Mouse (Mus musculus): ENCODE measurements around the gene Dusp16. TPM values are rescaled to one million over a fixed set of nuclear protein-coding genes. Genes with fewer than 3 reads are reported as not detected.

The Dusp16 gene
- 14.9 and 15.3 TPM in 2 replicates for polyA plus RNA-seq (2015; fragmentation: Nextera tagmentation; extraction: Ambion mirVana)

- H3K4me3 ChIP-seq (ENCODE audit: low read length), result peak within 1 kb of the TSS; percentile 84
- peak; percentile 89 for ATAC-seq (replicated peaks; ENCODE audit: extremely low read depth, insufficient read depth, low FRiP score)
- H3K27me3 ChIP-seq (ENCODE audit: control insufficient read depth, insufficient read depth, low read length), result no peaks in the 10 kb centered on the region
- H3K4me2 ChIP-seq (ENCODE audit: low read depth, low read length), result peak within 1 kb of the TSS; percentile 78
- no peaks in the 10 kb centered on the region for H3K9me3 ChIP-seq (replicated peaks; ENCODE audit: control insufficient read depth, low read length)
- no peaks in the 10 kb centered on the region for H3K36me3 ChIP-seq (ENCODE audit: control insufficient read depth, insufficient read depth)
- H3K4me1 ChIP-seq (ENCODE audit: control insufficient read depth, insufficient read depth, low read length), result peaks cover 21% of the 10 kb centered on the region
- WGBS, result under 1% methylated on average over 88 of the region's 108 CpGs
- peak within 1 kb of the TSS; percentile 99 for H3K9ac ChIP-seq (ENCODE audit: low read length)
- H3K27ac ChIP-seq (ENCODE audit: low read length), result peak within 1 kb of the TSS; percentile 99
Observed at GRCm38 (mm10) chr6:134792141-134793045, at the start of gene Dusp16. Gene Dusp16, minus strand, starts transcription at chr6:134792625.

DNA sequence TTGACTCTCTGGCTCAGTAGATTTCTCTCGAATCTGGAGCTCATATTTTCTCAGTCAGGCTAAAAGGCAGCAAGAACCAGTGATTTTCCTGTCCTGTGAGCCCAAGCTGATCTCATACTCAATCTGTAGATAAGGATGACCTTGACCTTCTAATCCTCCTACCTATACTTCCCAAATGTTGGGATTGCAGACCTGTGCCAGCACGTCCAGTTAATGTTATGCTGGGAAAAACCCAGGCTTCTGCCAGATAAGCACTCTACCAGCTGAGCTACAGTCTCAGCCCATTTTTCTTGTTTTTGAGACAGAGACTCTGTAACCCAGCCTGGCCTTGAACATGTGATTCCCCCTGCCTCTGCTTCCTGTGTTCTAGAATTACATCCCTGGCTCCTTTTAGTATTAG, 47.9 kb upstream of the Dusp16 start:
- Histone ChIP-seq H3K9me3 (replicated peaks; ENCODE audit: control insufficient read depth, low read length) (no peaks in the 10 kb centered on the region; the same call in 1 of the 2 replicates), H3K4me3 (ENCODE audit: low read length) (no peak overlapping the region), H3K4me1 (ENCODE audit: control insufficient read depth, insufficient read depth, low read length) (no peaks in the 10 kb centered on the region), H3K9ac (ENCODE audit: low read length) (no peak overlapping the region), H3K4me2 (ENCODE audit: low read depth, low read length) (no peak overlapping the region), H3K27ac (ENCODE audit: low read length) (no peak overlapping the region), H3K27me3 (ENCODE audit: control insufficient read depth, insufficient read depth, low read length) (no peaks in the 10 kb centered on the region), H3K36me3 (ENCODE audit: control insufficient read depth, insufficient read depth) (0 out of 2 replicates have a peak, but pooled peaks cover 3% of the 10 kb centered on the region)
- 61% methylated on average over 2 of the region's 2 CpGs for WGBS
- no peak for ATAC-seq (replicated peaks; ENCODE audit: extremely low read depth, insufficient read depth, low FRiP score)

DNA sequence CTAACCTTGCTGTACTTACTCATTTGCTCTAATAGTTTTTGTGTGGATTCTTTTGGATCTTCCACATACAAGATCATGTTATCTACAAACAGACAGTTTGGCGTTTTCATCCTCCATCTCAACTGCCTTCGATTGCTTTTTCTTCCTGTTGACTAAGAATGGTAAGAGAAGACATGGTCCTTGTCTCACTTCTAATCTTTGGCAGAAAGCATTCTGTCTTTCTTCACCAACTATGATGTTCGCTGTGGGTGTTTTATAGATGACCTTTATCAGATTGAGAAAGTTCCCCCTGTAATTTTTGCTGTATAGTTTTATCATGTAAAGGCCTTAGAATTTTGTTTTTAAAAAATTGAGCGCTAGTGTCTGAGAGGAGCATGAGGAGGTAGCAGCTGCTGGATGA, 45.7 kb upstream of the Dusp16 start:
- 83% methylated on average over 4 of the region's 4 CpGs for WGBS
- H3K27ac ChIP-seq (ENCODE audit: low read length), result no peak overlapping the region
- H3K4me2 ChIP-seq (ENCODE audit: low read depth, low read length), result no peak overlapping the region
- H3K9ac ChIP-seq (ENCODE audit: low read length), result no peak overlapping the region
- no peaks in the 10 kb centered on the region for H3K36me3 ChIP-seq (ENCODE audit: control insufficient read depth, insufficient read depth)
- no peaks in the 10 kb centered on the region for H3K4me1 ChIP-seq (ENCODE audit: control insufficient read depth, insufficient read depth, low read length)
- no peak overlapping the region for H3K4me3 ChIP-seq (ENCODE audit: low read length)
- H3K27me3 ChIP-seq (ENCODE audit: control insufficient read depth, insufficient read depth, low read length), result no peaks in the 10 kb centered on the region
- ATAC-seq (replicated peaks; ENCODE audit: extremely low read depth, insufficient read depth, low FRiP score), result no peak
- H3K9me3 ChIP-seq (replicated peaks; ENCODE audit: control insufficient read depth, low read length), result no peaks in the 10 kb centered on the region

- H3K36me3 ChIP-seq (ENCODE audit: control insufficient read depth, insufficient read depth), result no peaks in the 10 kb centered on the region
- H3K27me3 ChIP-seq (ENCODE audit: control insufficient read depth, insufficient read depth, low read length), result no peaks in the 10 kb centered on the region
- H3K9me3 ChIP-seq (replicated peaks; ENCODE audit: control insufficient read depth, low read length), result no peaks in the 10 kb centered on the region
- H3K4me2 ChIP-seq (ENCODE audit: low read depth, low read length), result no peak overlapping the region
- no peak overlapping the region for H3K4me3 ChIP-seq (ENCODE audit: low read length)
- H3K4me1 ChIP-seq (ENCODE audit: control insufficient read depth, insufficient read depth, low read length), result peaks cover 2% of the 10 kb centered on the region
- H3K27ac ChIP-seq (ENCODE audit: low read length), result no peak overlapping the region
- 74% methylated on average over 9 of the region's 9 CpGs for WGBS
- H3K9ac ChIP-seq (ENCODE audit: low read length), result no peak overlapping the region
- ATAC-seq (replicated peaks; ENCODE audit: extremely low read depth, insufficient read depth, low FRiP score), result no peak
Observed at GRCm38 (mm10) chr6:134834585-134835251, 42.3 kb upstream of the Dusp16 start.

DNA sequence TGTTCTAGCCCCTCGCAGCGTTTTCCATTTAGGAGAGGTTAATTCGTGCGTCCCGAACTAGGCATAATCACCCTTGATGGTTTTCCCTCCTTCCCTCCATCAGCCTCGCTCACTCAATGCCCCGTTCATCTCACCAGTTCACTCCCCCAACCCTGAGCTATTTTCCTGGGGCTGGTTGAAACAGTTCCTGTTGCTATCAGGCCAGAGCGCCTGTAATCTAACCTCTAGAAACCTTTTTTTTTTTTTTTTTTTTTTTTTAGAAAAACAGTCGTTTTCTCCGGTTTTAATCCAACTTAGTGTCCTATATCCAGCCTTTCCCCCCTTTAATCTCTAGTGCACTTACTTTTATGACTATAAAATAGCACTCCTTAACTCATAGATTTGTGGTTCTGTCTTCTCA, 38.4 kb upstream of the Dusp16 start:
- peak overlapping the region; percentile 83 for H3K4me3 ChIP-seq (ENCODE audit: low read length)
- H3K27ac ChIP-seq (ENCODE audit: low read length), result peak overlapping the region; percentile 97
- ATAC-seq (replicated peaks; ENCODE audit: extremely low read depth, insufficient read depth, low FRiP score), result no peak

DNA sequence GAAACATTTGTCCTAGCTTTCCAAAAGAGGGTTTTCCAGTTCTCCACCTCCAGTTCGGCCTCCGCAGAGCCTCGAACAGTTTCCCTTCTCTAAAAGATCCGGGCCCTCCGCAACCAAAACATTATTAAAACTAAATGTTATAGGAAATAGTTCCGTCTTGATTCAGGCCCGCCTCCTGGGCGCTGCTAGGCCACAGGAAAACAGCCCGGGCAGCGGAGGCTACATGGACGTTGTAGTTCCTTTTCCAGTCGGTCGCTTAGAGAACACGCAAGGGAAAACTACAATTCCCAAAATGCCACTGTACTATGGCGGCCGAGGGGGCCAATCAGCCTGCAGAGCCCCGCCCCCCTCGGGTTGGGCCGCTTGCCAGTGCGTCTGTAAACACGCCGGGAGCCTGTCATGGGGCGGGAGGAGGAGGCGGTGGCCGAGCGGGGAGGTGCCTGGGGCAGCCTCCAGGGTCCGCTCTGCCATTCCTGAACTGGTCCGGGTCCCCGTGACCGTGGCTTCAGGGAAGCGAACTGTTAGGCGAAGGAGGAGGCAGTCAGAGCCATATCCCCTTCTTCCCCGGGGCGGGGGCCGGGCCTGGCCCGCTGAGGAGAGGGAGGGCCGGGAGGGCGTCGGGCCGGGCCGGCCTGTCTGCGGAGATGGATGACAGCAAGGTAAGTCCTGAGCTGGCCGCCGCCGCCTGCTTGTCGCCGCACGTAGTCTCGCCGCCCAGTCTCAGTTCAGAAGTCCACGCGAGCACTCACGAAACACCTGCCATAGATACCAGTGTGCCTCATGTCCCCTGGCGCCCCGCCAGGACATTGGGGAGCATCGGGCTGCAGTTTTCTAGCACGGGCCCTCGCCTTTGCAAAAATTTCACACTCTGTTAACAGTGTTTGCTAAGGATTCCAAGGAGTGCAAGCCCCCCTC, 37.6 kb upstream of the Dusp16 start, which contains the start of gene Crebl2:
TSS of gene Crebl2 (plus strand) at position 369 of the 915 bp plus-strand sequence.
- peaks cover 3% of the 10 kb centered on the region; the same call in 1 of the 2 replicates for H3K9me3 ChIP-seq (replicated peaks; ENCODE audit: control insufficient read depth, low read length)
- H3K36me3 ChIP-seq (ENCODE audit: control insufficient read depth, insufficient read depth), result no peaks in the 10 kb centered on the region
- peaks cover 14% of the 10 kb centered on the region for H3K4me1 ChIP-seq (ENCODE audit: control insufficient read depth, insufficient read depth, low read length)
- H3K9ac ChIP-seq (ENCODE audit: low read length), result peak within 1 kb of the TSS; percentile 87
- peak within 1 kb of the TSS; percentile 97 for H3K27ac ChIP-seq (ENCODE audit: low read length)
- peak; percentile 96 for ATAC-seq (replicated peaks; ENCODE audit: extremely low read depth, insufficient read depth, low FRiP score)
- under 1% methylated on average over 54 of the region's 58 CpGs for WGBS
- peak within 1 kb of the TSS; percentile 83 for H3K4me3 ChIP-seq (ENCODE audit: low read length)
- H3K27me3 ChIP-seq (ENCODE audit: control insufficient read depth, insufficient read depth, low read length), result no peaks in the 10 kb centered on the region
- peak within 1 kb of the TSS; percentile 81 for H3K4me2 ChIP-seq (ENCODE audit: low read depth, low read length)

More for the DNA sequence above, 38.4 kb upstream of the Dusp16 start:
- WGBS, result 3% methylated on average over 10 of the region's 10 CpGs
- Histone ChIP-seq H3K9me3 (replicated peaks; ENCODE audit: control insufficient read depth, low read length) (peaks cover 3% of the 10 kb centered on the region; the same call in 1 of the 2 replicates), H3K4me1 (ENCODE audit: control insufficient read depth, insufficient read depth, low read length) (peaks cover 13% of the 10 kb centered on the region), H3K4me2 (ENCODE audit: low read depth, low read length) (peak overlapping the region; percentile 81), H3K36me3 (ENCODE audit: control insufficient read depth, insufficient read depth) (no peaks in the 10 kb centered on the region), H3K9ac (ENCODE audit: low read length) (peak overlapping the region; percentile 83), H3K27me3 (ENCODE audit: control insufficient read depth, insufficient read depth, low read length) (no peaks in the 10 kb centered on the region)

- no peak for ATAC-seq (replicated peaks; ENCODE audit: extremely low read depth, insufficient read depth, low FRiP score)
- Histone ChIP-seq H3K27ac (ENCODE audit: low read length) (no peak overlapping the region), H3K4me2 (ENCODE audit: low read depth, low read length) (no peak overlapping the region), H3K27me3 (ENCODE audit: control insufficient read depth, insufficient read depth, low read length) (no peaks in the 10 kb centered on the region), H3K9ac (ENCODE audit: low read length) (no peak overlapping the region), H3K4me1 (ENCODE audit: control insufficient read depth, insufficient read depth, low read length) (peaks cover 5% of the 10 kb centered on the region), H3K9me3 (replicated peaks; ENCODE audit: control insufficient read depth, low read length) (no peaks in the 10 kb centered on the region), H3K36me3 (ENCODE audit: control insufficient read depth, insufficient read depth) (no peaks in the 10 kb centered on the region), H3K4me3 (ENCODE audit: low read length) (no peak overlapping the region)
- WGBS, result 65% methylated on average over 9 of the region's 10 CpGs
Observed at GRCm38 (mm10) chr6:134822844-134823243, 30.4 kb upstream of the Dusp16 start.

DNA sequence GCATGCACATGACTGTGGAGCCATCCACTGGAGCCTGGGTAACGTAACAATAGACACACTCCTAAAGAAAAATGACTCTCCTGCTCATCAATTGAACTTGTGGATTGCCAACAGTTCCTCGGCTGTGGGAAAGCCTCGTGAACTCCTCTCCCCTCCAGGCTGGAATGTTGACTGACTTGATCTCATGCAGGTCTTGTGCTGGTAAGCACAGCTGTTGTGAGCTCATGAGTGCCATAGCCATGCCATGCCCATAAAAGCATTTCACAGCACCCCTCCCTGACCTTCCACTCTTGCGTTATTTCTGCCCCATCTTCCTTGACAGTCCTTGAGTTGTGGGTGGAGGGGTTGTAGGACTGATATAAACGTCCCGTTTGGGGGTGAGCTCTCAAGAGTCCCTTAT, 28.0 kb upstream of the Dusp16 start:
- no peak overlapping the region for H3K4me2 ChIP-seq (ENCODE audit: low read depth, low read length)
- WGBS, result 53% methylated on average over 6 of the region's 6 CpGs
- ATAC-seq (replicated peaks; ENCODE audit: extremely low read depth, insufficient read depth, low FRiP score), result no peak

More for the DNA sequence above, 28.0 kb upstream of the Dusp16 start:
- Histone ChIP-seq H3K4me1 (ENCODE audit: control insufficient read depth, insufficient read depth, low read length) (no peaks in the 10 kb centered on the region), H3K4me3 (ENCODE audit: low read length) (no peak overlapping the region), H3K9me3 (replicated peaks; ENCODE audit: control insufficient read depth, low read length) (no peaks in the 10 kb centered on the region), H3K36me3 (ENCODE audit: control insufficient read depth, insufficient read depth) (no peaks in the 10 kb centered on the region), H3K9ac (ENCODE audit: low read length) (no peak overlapping the region), H3K27ac (ENCODE audit: low read length) (no peak overlapping the region), H3K27me3 (ENCODE audit: control insufficient read depth, insufficient read depth, low read length) (no peaks in the 10 kb centered on the region)

Data from heart, embryonic 16.5 days (tissue).